Mouse (Mus musculus): ENCODE data around the gene Pum2. TPM values are rescaled to one million over a fixed set of nuclear protein-coding genes. Genes with fewer than 3 reads are reported as not detected.
A peak's percentile ranks its signal among the peaks of the same experiment; 100 is the strongest.
"Not testable (repeated sequence)": the region's sequence is repeated elsewhere in the genome, so short reads cannot be mapped to it uniquely, and the experiment has no call there.

Gene Pum2
- polyA plus RNA-seq (2015; fragmentation: Nextera tagmentation; extraction: Ambion mirVana), result 36.8 and 43.0 TPM in 2 replicates

DNA sequence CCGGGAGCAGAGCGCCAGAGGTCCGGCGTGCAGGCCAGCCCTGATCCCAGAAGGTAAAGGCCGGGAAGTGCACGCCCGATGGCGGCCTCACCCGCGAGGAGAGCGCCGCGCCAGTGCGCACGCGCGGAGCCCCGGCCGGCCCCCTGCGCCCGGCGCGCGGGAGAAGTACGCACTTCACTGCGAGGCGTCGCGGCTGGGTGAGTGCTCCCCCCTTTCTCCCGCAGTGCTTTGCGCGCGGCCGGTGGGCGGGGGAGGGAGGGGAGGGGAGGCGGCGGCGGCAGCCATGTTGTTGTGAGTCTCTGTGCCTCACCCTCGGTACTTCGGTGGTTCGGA lies at the start of gene Pum2:
Pum2 (plus strand) TSS at position 161 of the 333 bp plus-strand sequence.
- Histone ChIP-seq H3K4me3 (peak within 1 kb of the TSS; percentile 85), H3K4me1 (peaks cover 20% of the 10 kb centered on the region), H3K27ac (peak within 1 kb of the TSS; percentile 98), H3K27me3 (no peaks in the 10 kb centered on the region), H3K9ac (peak within 1 kb of the TSS; percentile 99), H3K9me3 (no peaks in the 10 kb centered on the region), H3K4me2 (peak within 1 kb of the TSS; percentile 63), H3K36me3 (no peaks in the 10 kb centered on the region)
- WGBS, result 1% methylated on average over 26 of the region's 41 CpGs
- ATAC-seq (ENCODE audit: insufficient number of reproducible peaks, low FRiP score, low TSS enrichment, low read depth), result peak; percentile 97

DNA sequence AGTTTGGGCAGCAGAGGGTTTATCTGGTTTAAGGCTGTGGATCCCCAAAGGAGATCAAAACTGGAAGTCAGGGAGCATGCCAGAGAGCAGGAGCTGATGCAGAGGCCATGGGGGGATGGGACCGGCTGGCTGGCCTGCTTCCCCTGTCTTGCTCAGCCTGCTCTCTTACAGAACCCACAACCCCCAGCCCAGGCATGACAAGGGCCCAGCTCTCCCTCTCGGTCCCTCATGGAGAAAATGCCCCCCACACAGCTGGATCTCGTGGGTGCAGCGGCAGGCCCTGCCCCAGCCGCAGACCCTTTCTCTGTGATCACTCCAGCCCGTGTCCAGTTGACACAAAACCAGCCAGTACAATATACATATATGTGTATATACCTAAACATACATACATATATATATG lies 44.4 kb upstream of the Pum2 start:
- no peaks in the 10 kb centered on the region for H3K4me1 ChIP-seq
- 94% methylated on average over 6 of the region's 6 CpGs for WGBS
- no peak for ATAC-seq (ENCODE audit: insufficient number of reproducible peaks, low FRiP score, low TSS enrichment, low read depth)
- no peak overlapping the region for H3K4me2 ChIP-seq
- no peaks in the 10 kb centered on the region for H3K36me3 ChIP-seq
- no peak overlapping the region for H3K4me3 ChIP-seq
- no peak overlapping the region for H3K9ac ChIP-seq
- H3K27ac ChIP-seq, result no peak overlapping the region
- H3K27me3 ChIP-seq, result no peaks in the 10 kb centered on the region
- H3K9me3 ChIP-seq, result no peaks in the 10 kb centered on the region

DNA sequence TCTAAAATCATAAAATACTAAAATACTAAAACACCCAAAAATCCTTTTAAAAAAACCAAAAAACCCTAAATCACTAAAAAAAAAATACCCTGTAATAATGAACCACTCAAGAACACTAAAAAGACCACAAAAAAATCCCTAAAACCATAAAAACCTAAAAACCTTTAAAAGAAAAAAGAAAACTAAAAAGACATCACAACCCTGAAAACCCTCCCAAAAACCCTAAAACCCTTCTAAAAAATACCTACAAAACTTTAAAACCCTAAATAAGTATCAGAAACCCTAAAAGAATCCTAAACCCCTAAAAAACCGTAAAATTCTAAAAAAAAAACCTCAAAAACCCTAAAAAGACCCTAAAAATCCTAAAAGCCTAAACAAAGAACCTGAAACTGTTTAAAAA lies 42.2 kb upstream of the Pum2 start:
- WGBS, result 82% methylated on average over 1 of the region's 1 CpGs
- no peak overlapping the region for H3K4me3 ChIP-seq
- no peak overlapping the region for H3K27ac ChIP-seq
- H3K27me3 ChIP-seq, result no peaks in the 10 kb centered on the region
- no peak overlapping the region for H3K4me2 ChIP-seq
- no peaks in the 10 kb centered on the region for H3K9me3 ChIP-seq
- H3K4me1 ChIP-seq, result no peaks in the 10 kb centered on the region
- no peak for ATAC-seq (ENCODE audit: insufficient number of reproducible peaks, low FRiP score, low TSS enrichment, low read depth)
- no peaks in the 10 kb centered on the region for H3K36me3 ChIP-seq
- H3K9ac ChIP-seq, result no peak overlapping the region

DNA sequence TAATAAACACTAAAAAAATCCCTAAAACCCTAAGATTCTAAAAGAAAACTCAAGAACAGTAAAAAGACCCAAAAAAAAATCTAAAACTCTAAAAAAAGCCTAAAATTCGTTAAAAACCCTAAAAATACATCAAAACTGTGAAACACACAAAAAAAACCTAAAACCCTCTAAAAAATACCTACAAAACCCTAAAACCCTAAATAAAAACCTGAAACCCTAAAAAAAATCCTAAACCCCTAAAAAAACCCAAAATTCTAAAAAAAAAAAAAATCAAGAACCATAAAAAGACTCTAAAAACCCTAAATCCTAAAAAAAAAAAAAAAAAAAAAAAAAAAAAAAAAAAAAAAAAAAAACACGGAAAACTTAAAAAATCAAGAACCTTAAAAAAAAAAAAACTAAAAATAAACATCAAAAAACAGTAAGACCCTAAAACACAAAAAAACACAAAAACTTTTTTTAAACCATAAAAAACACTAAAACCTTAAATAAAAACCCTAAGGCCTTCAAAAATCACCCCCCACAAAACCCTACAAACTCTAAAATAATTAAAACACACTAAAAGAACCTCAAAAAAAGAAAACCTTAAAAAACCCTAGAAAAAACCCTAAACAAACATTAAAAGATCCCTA lies 41.1 kb upstream of the Pum2 start:
- ATAC-seq (ENCODE audit: insufficient number of reproducible peaks, low FRiP score, low TSS enrichment, low read depth), result no peak

GRCm38 (mm10) chr12:8634306-8634705 lies 39.6 kb upstream of the Pum2 start:
- no peaks in the 10 kb centered on the region for H3K4me1 ChIP-seq
- no peak overlapping the region for H3K4me3 ChIP-seq
- H3K36me3 ChIP-seq, result no peaks in the 10 kb centered on the region
- no peaks in the 10 kb centered on the region for H3K27me3 ChIP-seq
- no peak overlapping the region for H3K27ac ChIP-seq
- no peak overlapping the region for H3K4me2 ChIP-seq
- 89% methylated on average over 1 of the region's 1 CpGs for WGBS
- H3K9ac ChIP-seq, result no peak overlapping the region
- H3K9me3 ChIP-seq, result no peaks in the 10 kb centered on the region
- ATAC-seq (ENCODE audit: insufficient number of reproducible peaks, low FRiP score, low TSS enrichment, low read depth), result no peak

More for the DNA sequence above, 41.1 kb upstream of the Pum2 start:
- Histone ChIP-seq H3K9ac (no peak overlapping the region), H3K9me3 (no peaks in the 10 kb centered on the region), H3K4me3 (no peak overlapping the region), H3K4me2 (no peak overlapping the region), H3K36me3 (no peaks in the 10 kb centered on the region), H3K27ac (no peak overlapping the region), H3K4me1 (no peaks in the 10 kb centered on the region), H3K27me3 (no peaks in the 10 kb centered on the region)
- 86% methylated on average over 2 of the region's 2 CpGs for WGBS

DNA sequence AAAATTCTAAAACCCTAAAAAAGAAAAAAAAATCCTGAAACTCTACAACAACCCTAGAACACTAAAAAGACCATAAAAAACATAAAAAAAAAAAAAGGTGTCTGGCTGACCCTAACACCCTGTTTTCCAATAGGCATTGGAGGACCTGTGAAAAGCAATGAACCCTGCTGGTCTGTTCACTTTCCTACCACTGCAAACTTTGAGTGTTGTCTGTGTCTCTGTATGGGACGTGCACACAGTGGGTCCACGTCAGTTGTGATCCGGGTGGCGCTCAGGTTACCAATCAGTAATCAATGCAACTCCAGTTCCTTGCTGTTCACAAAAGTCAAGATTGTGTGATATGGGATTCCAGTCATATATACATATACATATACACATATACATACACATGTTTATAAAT lies 38.4 kb upstream of the Pum2 start:
- Histone ChIP-seq H3K36me3 (no peaks in the 10 kb centered on the region), H3K4me2 (no peak overlapping the region), H3K9me3 (no peaks in the 10 kb centered on the region), H3K4me3 (no peak overlapping the region), H3K9ac (no peak overlapping the region), H3K27ac (no peak overlapping the region), H3K4me1 (no peaks in the 10 kb centered on the region), H3K27me3 (no peaks in the 10 kb centered on the region)
- 97% methylated on average over 4 of the region's 4 CpGs for WGBS
- ATAC-seq (ENCODE audit: insufficient number of reproducible peaks, low FRiP score, low TSS enrichment, low read depth), result no peak

DNA sequence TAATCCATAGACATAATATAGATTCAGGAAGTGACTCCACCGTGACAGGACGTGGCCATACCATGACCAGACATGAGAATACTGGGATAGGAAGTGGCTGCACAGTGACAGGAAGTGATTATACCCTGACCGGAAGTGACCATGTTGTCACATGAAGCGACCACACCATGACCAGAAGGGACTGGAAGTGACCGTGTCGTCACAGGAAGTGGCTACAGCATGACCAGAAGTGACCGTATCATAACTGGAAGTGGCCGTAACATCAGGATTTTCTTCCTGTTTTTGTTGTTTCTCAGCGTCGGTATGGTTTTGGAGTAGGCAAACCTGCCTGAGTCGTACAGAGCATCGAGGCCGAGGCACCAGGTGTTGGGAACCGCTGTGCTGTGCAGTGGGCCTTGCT lies 37.0 kb upstream of the Pum2 start:
- H3K9me3 ChIP-seq, result no peaks in the 10 kb centered on the region
- H3K27me3 ChIP-seq, result no peaks in the 10 kb centered on the region
- H3K4me3 ChIP-seq, result no peak overlapping the region
- no peak overlapping the region for H3K9ac ChIP-seq
- no peaks in the 10 kb centered on the region for H3K36me3 ChIP-seq
- 93% methylated on average over 14 of the region's 14 CpGs for WGBS
- no peaks in the 10 kb centered on the region for H3K4me1 ChIP-seq
- no peak overlapping the region for H3K27ac ChIP-seq
- no peak for ATAC-seq (ENCODE audit: insufficient number of reproducible peaks, low FRiP score, low TSS enrichment, low read depth)
- H3K4me2 ChIP-seq, result no peak overlapping the region

DNA sequence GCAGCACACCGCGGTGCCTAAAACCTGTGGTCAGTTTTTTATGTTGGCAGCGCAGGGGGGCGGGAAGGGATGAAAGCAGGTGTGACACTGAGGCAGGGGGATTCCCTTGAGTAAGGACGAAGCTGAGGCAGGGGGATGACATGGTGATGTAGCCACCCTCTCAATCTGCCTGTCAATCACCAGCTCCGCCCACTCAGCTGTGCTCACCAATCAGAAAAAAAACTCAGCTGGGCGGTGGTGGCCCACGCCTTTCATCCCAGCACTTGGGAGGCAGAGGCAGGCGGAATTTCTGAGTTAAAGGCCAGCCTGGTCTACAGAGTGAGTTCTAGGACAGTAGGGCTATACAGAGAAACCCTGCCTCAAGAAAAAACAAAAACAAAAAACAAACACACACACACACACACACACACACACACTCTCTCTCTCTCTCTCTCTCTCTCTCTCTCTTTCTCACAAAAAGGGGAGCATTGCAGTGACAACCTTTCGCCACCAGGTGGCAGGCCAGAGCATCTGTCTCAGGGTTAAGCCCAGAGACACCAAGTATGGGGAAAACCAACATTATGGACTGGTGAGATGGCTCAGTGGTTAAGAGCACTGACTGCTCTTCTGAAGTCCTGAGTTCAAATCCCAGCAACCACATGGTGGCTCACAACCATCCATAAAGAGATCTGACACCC lies 35.4 kb upstream of the Pum2 start:
- not testable (repeated sequence) for H3K9me3 ChIP-seq; H3K9ac ChIP-seq; H3K36me3 ChIP-seq; ATAC-seq (ENCODE audit: insufficient number of reproducible peaks, low FRiP score, low TSS enrichment, low read depth); H3K27ac ChIP-seq; H3K4me1 ChIP-seq; H3K4me3 ChIP-seq; H3K4me2 ChIP-seq; H3K27me3 ChIP-seq
- 77% methylated on average over 10 of the region's 10 CpGs for WGBS

DNA sequence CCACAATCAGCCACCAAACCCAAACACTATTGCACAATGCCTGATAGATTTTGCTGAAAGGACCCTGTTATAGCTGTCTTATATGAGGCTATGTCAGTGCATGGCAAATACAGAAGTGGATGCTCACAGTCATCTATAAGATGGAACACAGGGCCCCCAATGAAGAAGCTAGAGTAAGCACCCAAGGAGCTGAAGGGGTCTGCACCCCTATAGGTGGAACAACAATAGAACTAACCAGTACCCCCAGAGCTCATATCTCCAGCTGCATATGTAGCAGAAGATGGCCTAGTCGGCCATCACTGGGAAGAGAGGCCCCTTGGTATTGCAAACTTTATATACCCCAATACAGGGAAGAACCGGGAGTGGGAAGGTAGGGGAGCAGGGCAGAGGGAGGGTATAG lies 33.7 kb upstream of the Pum2 start:
- H3K27me3 ChIP-seq; H3K4me1 ChIP-seq; H3K9me3 ChIP-seq; H3K27ac ChIP-seq; ATAC-seq (ENCODE audit: insufficient number of reproducible peaks, low FRiP score, low TSS enrichment, low read depth); H3K36me3 ChIP-seq: not testable (repeated sequence)
- Histone ChIP-seq H3K9ac (0 out of 2 replicates have a peak overlapping the region, but pooled peaks have one; percentile 26), H3K4me2 (peak overlapping the region; percentile 58), H3K4me3 (peak overlapping the region; percentile 85)
- WGBS, result 8% methylated on average over 2 of the region's 2 CpGs

- Histone ChIP-seq H3K9ac (peak overlapping the region; percentile 98), H3K4me2 (peak overlapping the region; percentile 51), H3K4me1 (no peaks in the 10 kb centered on the region), H3K27me3 (no peaks in the 10 kb centered on the region), H3K27ac (peak overlapping the region; percentile 99), H3K36me3 (no peaks in the 10 kb centered on the region), H3K9me3 (no peaks in the 10 kb centered on the region), H3K4me3 (peak overlapping the region; percentile 85)
- WGBS, result under 1% methylated on average over 38 of the region's 47 CpGs
- peak; percentile 98 for ATAC-seq (ENCODE audit: insufficient number of reproducible peaks, low FRiP score, low TSS enrichment, low read depth)
Observed at GRCm38 (mm10) chr12:8640711-8641424, 33.1 kb upstream of the Pum2 start.

DNA sequence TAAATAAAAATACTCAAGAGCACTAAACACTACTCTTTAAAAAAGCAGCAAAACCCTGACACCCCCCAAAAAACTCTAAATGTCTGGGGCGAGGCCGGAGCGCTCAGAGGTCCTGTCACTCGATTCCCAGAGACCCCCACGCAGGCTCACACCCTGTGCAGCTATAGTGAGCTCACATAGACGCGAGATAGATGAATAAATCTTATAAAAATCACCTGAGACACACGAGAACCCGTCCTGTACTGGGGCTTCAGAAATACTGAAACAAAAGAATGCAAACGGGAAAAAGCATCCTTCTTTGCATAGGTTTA lies 32.6 kb upstream of the Pum2 start:
- Histone ChIP-seq H3K27me3 (no peaks in the 10 kb centered on the region), H3K4me2 (peak overlapping the region; percentile 51), H3K27ac (no peak overlapping the region), H3K4me3 (peak overlapping the region; percentile 85), H3K9ac (peak overlapping the region; percentile 98), H3K9me3 (no peaks in the 10 kb centered on the region), H3K36me3 (no peaks in the 10 kb centered on the region), H3K4me1 (no peaks in the 10 kb centered on the region)
- no peak for ATAC-seq (ENCODE audit: insufficient number of reproducible peaks, low FRiP score, low TSS enrichment, low read depth)
- 4% methylated on average over 10 of the region's 10 CpGs for WGBS

- not testable (repeated sequence) for H3K27me3 ChIP-seq; H3K4me3 ChIP-seq; ATAC-seq (ENCODE audit: insufficient number of reproducible peaks, low FRiP score, low TSS enrichment, low read depth); H3K9ac ChIP-seq; H3K9me3 ChIP-seq; H3K4me2 ChIP-seq; H3K4me1 ChIP-seq; H3K27ac ChIP-seq; H3K36me3 ChIP-seq
- WGBS, result 44% methylated on average over 8 of the region's 8 CpGs
Observed at GRCm38 (mm10) chr12:8648211-8648610, 25.7 kb upstream of the Pum2 start.
